Mouse (Mus musculus) liver, adult (tissue): ENCODE results near the gene Rasal1.
A peak's percentile ranks its signal among the peaks of the same experiment; 100 is the strongest.

ENCODE experiments used
- GATA4 ChIP-seq: IDR thresholded peaks from 2 replicates; pipeline ENCODE4 v1.6.1; 2014; ENCODE audit warnings: mild to moderate bottlenecking, low read length; ENCODE audit not compliant: insufficient replicate concordance

Gene Rasal1

DNA sequence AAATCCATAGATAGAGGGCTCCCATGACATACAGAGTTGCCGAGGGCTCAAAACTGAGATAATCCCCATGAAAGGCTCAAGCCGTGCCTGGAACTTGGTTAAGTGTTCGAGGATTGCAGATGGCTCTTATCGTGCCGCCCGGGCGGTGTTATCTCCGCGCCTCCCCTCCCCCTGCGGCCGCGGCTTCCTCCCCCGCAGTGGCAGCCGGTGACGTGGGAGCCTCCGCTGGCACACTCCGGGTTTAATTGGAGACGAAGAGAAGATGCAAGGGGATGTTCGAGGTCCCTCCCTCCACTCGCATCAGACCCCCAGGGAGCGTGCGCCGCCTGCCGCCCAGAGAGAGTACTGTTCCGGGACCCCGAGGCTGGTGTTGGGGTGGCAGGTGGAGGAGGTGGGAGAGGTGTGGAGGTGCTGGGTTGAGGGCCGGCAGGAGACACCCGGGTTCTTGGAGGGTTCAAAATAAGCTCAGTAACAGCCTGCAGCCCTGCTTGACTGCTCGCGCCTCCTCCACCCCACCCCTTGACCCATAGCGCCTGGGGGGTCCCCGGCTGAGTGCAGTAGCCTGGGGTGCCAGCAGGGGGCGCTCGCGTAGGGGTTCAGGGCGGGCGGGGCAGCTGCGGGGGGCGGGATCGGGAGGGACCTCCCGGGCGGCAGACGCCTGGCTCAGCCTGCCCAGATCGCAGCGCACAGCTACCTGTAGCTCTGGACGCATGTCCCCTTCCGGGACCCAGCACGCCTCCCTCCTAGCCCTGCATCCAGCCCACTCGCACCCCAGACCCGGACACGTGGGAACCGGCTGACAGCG is at the start of gene Rasal1:
Rasal1 (plus strand) TSS at position 244 of the 805 bp plus-strand sequence.
- TF ChIP-seq GATA4: peak; percentile 94; the same call in 1 of the 2 replicates

GRCm38 (mm10) chr5:120599625-120600024 is 49.0 kb upstream of the Rasal1 start:
- no peak for TF ChIP-seq GATA4

DNA sequence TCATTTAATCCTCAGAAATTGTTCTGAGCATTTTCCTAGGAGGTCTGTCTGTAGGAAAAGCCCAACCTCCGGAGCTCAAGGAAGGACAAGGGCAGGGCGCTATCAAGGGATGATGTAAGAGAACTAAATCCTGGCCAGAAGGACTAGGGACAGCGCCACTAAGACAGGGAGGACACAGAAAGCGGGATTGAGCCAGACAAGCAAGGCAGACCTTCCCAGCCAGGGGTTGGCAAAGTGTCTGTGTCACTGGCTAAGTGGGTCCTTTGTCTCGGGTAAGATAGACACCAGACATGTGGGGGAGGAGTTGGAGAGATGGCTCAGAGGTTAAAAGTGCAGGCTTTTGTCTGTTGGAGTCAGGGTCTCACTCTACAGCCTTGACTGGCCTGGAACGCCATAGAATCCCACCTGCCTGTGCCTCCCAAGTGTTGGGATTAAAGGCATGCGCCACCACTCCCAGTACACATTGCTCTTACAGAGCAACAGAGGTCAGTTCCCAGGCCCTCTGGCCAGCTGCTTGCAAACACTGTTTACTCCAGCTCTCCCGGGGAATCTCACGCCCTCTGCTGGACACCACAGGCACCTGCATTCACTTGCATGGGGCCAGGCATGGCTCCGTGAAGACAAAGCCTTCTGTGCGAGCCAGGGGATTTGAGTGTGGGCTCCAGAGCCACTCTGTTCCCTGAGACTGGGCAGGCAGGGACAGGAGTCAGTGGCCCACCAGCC is 47.5 kb upstream of the Rasal1 start:
- TF ChIP-seq GATA4: no peak

DNA sequence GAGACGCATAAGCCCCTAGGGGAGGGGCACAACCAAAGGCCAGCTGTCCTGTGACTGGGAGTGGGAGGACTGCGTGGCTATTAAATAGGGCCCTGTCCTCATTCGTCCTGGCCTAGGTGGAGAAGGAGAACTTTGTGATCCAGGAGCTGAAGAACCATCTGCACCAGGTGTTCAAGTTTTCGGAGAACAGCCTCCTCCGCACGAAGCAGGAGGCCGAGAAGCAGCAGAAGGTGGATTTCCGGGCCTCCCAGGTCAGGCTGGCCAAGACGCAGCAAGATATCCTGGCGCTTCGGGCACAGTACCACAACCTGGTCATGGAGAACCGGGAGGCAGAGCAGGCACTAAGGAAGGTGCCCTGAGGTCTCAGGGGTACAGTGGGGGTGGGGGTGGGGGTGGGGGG is 46.4 kb upstream of the Rasal1 start:
- no peak for TF ChIP-seq GATA4

DNA sequence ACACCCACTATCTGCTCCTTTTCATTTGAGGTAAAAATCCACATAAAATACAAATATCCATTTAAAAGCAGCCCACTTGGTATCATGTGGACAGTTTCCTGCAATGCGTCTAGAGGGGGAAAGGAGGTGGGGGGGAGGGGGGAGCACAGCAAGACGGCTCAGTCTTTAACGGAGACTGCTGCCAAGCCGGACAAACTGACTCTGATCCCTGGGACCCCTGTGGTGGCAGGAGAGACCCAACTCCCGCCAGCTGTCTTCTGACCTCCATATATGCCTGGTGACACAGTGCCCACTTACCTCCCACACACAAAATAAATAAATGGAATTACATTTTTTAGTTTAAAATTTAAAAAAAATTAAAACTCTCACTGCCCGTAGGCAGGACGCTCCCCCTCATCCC is 45.1 kb upstream of the Rasal1 start:
- no peak for TF ChIP-seq GATA4

- TF ChIP-seq GATA4: no peak
Measured at GRCm38 (mm10) chr5:120604839-120605238, 43.8 kb upstream of the Rasal1 start.

DNA sequence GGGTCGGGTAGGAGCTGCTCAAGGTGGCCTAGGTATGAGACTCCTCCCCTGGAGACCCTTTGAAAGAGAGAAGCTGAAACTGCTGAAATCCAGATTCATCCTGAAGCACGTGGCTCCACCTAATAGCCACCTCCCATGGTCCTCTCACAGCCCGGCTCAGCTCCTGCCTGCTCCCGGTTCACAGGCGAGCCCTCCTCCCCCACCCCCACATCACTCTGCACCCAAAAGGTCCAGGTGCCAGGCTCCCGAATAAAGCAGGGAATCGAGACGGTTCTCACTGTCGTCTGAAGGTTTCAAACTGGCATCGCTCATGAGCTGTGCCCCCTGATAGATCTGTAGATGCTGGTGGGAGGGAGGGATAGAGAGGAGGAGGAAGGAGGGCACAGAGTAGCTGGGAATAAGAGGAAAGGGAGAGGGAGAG is 43.4 kb upstream of the Rasal1 start:
- no peak for TF ChIP-seq GATA4

- TF ChIP-seq GATA4: no peak
Measured at GRCm38 (mm10) chr5:120605688-120606087, 42.9 kb upstream of the Rasal1 start.

DNA sequence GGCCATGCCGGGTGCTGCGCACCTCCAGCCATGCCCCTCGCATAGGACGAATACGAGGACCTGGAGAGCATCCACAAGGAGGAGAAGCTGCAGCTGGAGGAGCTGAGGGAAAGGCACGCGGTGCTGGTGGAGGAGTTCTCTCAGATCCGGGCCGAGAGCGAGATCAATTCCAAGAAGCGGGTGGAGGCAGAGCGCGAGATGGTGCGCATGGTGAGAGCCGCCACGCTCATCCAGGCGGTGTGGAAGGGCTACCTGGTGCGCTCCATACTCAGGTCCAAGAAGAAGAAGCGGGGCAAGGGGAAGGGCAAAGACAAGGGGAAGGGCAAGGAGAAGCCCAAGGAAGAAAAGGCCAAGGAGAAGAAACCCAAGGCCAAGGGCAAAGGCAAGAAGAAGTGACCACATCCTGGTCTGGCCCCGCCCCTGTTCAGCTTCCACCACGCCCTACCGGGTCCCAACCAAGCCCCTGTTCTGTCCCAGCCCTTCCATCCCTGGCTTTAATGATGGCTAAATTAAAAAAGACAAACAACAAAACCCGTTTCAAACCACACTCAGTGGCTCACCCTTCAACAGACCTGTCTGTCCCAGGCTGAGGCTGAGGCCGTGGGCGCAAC is 41.9 kb upstream of the Rasal1 start:
- TF ChIP-seq GATA4: no peak

GRCm38 (mm10) chr5:120607335-120607734 is 41.3 kb upstream of the Rasal1 start:
- no peak for TF ChIP-seq GATA4

GRCm38 (mm10) chr5:120609246-120609775 is 39.3 kb upstream of the Rasal1 start:
- no peak for TF ChIP-seq GATA4

DNA sequence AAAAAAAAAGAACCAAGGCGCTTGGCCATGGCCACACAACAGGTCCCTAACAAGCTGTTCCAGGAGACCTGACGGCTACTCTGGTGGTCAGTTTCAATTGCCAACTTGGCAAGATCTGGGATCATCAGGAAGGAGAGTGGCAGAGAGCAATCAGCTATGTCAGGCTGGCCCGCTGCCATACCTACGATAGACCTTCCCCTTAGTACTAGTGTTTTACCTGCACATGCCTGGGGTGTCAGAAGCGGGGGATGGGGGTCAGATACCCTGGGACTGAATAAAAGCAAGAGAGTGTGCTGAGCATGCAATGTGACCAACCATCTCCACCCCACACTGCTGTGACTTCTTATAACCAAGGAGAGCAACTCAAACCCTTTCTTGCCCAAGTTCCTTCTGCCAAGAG is 37.7 kb upstream of the Rasal1 start:
- TF ChIP-seq GATA4: no peak

- no peak for TF ChIP-seq GATA4
Measured at GRCm38 (mm10) chr5:120611416-120611815, 37.2 kb upstream of the Rasal1 start.

DNA sequence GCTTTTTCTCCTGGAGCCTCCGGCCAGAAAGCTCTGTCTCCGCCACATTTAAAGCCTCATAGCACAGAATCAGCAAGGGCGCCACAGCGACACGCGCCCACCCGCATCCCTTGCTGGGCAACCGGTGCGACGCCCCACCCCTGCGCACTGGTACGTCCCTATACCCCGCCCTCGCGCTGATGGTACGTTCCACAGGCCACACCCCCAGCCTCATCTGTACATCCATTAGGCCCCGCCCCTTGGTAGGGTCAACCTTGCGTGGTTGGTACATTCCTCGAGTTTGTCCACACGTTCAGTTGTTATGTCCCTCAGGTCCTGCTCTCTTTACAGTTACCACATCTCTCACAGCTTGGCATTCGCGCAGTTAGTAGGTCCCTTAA is 36.2 kb upstream of the Rasal1 start, which contains the start of the genes Rita1 and Ddx54:
Rita1 (minus strand) TSS at position 148 of the 380 bp plus-strand sequence.
Ddx54 (plus strand) TSS at position 298 of the 380 bp plus-strand sequence.
- TF ChIP-seq GATA4: no peak

DNA sequence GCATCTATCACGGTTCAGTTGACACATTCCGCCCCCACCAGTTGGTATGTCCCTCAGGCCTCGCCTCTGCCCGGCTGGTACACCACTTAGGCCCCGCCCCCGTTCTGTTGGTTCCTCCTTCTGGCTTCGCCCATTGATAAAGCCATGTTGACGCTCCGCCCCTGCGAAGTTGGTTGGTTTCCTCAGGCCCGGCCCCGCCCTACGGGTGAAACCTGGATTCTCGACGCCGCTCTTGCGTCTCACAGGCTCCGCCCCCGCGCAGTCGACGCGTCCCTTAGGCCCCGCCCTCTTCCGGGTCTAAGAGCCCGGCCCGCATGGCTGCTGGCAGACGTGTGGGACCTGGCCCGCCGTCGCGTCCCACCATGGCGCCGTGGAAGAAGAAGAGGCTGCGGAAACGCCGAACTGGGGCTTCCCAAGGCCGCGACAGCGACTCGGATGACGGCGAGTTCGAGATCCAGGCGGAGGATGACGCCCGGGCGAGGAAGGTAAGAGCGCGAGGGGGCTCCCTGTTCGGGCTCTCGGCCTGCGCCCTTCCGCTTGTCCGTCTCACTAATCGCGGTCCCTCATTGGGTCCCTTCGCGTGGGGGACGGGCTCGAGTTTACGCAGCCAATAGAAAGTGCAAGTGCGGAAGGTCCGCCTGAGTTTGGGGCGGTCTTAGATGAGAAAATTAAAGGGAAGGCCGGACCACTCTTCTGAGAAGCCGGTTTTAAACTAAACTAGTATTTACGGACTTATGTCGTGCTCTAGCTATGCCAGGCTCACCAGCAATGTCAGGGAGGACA is 35.6 kb upstream of the Rasal1 start:
- TF ChIP-seq GATA4: peak; percentile 43; the same call in 1 of the 2 replicates
